Mouse (Mus musculus): Measurements from ENCODE around the gene Tspoap1. TPM values are rescaled to one million over a fixed set of nuclear protein-coding genes. Genes with fewer than 3 reads are reported as not detected.
A peak's percentile ranks its signal among the peaks of the same experiment; 100 is the strongest.

Tspoap1 gene
- polyA plus RNA-seq, 1 experiment from 2014 or later: 10.0 TPM

MicroRNAs within 50 kb of the gene (microRNA counts, 519-probe panel; counts per million panel counts)
- microRNA mmu-miR-142-3p (4,705 counts per million, percentile 57 among the panel's probes with 10 or more counts), microRNA mmu-miR-142-5p (not detected)

Other genes with a start within 250 kb of the Tspoap1 start
- gene Gm11492, start 193.9 kb upstream of the Tspoap1 start, polyA plus RNA-seq (2014; fragmentation: Nextera tagmentation; extraction: Ambion mirVana): not detected in 2 replicates
- gene Sept4, start 191.6 kb upstream of the Tspoap1 start, polyA plus RNA-seq (2014; fragmentation: Nextera tagmentation; extraction: Ambion mirVana): 9.0 and 11.6 TPM in 2 replicates
- gene Mtmr4, start 168.4 kb upstream of the Tspoap1 start, polyA plus RNA-seq (2014; fragmentation: Nextera tagmentation; extraction: Ambion mirVana): 63.2 and 77.0 TPM in 2 replicates
- 0.14 and 0.39 TPM in 2 replicates for gene Hsf5, start 143.4 kb upstream of the Tspoap1 start, polyA plus RNA-seq (2014; fragmentation: Nextera tagmentation; extraction: Ambion mirVana)
- 1.1 and 1.5 TPM in 2 replicates for gene Rnf43, start 97.8 kb upstream of the Tspoap1 start, polyA plus RNA-seq (2014; fragmentation: Nextera tagmentation; extraction: Ambion mirVana)
- gene Supt4a, start 23.0 kb upstream of the Tspoap1 start, polyA plus RNA-seq (2014; fragmentation: Nextera tagmentation; extraction: Ambion mirVana): 162 and 169 TPM in 2 replicates
- gene Mpo, start 33.0 kb downstream of the Tspoap1 start, polyA plus RNA-seq (2014; fragmentation: Nextera tagmentation; extraction: Ambion mirVana): 2.8 and 5.3 TPM in 2 replicates
- 0.70 and 0.73 TPM in 2 replicates for gene Lpo, start 67.7 kb downstream of the Tspoap1 start, polyA plus RNA-seq (2014; fragmentation: Nextera tagmentation; extraction: Ambion mirVana)
- gene Mks1, start 92.7 kb downstream of the Tspoap1 start, polyA plus RNA-seq (2014; fragmentation: Nextera tagmentation; extraction: Ambion mirVana): 13.2 and 16.2 TPM in 2 replicates
- 0.07 TPM in 1 of 2 replicates, not detected in the other for gene Epx, start 115.0 kb downstream of the Tspoap1 start, polyA plus RNA-seq (2014; fragmentation: Nextera tagmentation; extraction: Ambion mirVana)
- gene Olfr462, start 131.7 kb downstream of the Tspoap1 start, polyA plus RNA-seq (2014; fragmentation: Nextera tagmentation; extraction: Ambion mirVana): not detected in 2 replicates
- not detected in 2 replicates for gene Olfr463, start 136.8 kb downstream of the Tspoap1 start, polyA plus RNA-seq (2014; fragmentation: Nextera tagmentation; extraction: Ambion mirVana)
- gene Olfr464, start 160.4 kb downstream of the Tspoap1 start, polyA plus RNA-seq (2014; fragmentation: Nextera tagmentation; extraction: Ambion mirVana): not detected in 2 replicates
- 25.4 and 26.1 TPM in 2 replicates for gene Dynll2, start 227.0 kb downstream of the Tspoap1 start, polyA plus RNA-seq (2014; fragmentation: Nextera tagmentation; extraction: Ambion mirVana)

Measured in hindbrain, embryonic 11.5 days (tissue).